Mouse (Mus musculus) embryonic stem cell, embryonic (primary cell): ENCODE results near the gene Tmem50a.

Experiments used
- CTCF ChIA-PET, 4 experiments: fragments of 300-600 bp in 2 of 4; fragments of 350-600 bp in 2 of 4; sonication (Branson Sonifier 250); formaldehyde crosslinking; loops; one replicate each; lab custom pipeline; 2022; ENCODE audit warnings: inconsistent platforms in 2 of 4; lab: Charles Lee
- POLR2A ChIA-PET, 4 experiments: fragments of 300-600 bp in 2 of 4; fragments of 350-600 bp in 2 of 4; sonication (Branson Sonifier 250); formaldehyde crosslinking; loops; one replicate each; lab custom pipeline; 2022; ENCODE audit warnings: antibody characterized with exemption in 4 of 4, inconsistent platforms in 1 of 4; lab: Charles Lee

Tmem50a gene

GRCm38 (mm10) chr4:134914122-134914863 is 531 bp downstream of the Tmem50a start:
- CTCF ChIA-PET = interaction anchor here in 3 of 4 experiments (0.7 to 2.3 kb wide), 6 partner anchors 10 to 168 kb away, joined by 3 to 10 read pairs (median 4); no protein-coding TSS in a partner anchor
- POLR2A ChIA-PET = interaction anchor here in 3 of 4 experiments (0.6 to 7.6 kb wide), 13 partner anchors 9 to 130 kb away, joined by 3 to 95 read pairs (median 6); partner anchors contain the start of genes Rsrp1 (in 3 of the 3) and Syf2 (in 1 of the 3)

DNA sequence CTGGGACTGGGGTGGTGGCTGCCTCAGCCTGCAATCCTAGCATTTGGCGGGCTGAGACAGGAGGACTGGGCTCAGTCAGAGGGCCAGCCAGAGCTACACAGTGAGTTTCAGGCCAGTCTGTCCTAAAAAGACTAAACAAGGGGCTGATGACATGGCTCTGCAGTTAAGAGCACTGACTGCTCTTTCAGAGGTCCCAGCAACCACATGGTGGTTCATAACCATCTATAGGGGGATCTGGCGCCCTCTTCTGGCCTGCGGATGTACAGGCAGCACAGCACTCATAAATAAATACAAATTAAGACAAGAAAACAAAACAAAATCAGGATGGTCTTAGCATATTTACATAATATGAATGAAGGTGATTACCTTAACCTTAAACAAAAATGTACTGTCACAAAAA is 1.4 kb downstream of the Tmem50a start:
- ChIA-PET POLR2A (interaction anchor here (0.6 to 7.6 kb wide), 16 partner anchors 8 to 534 kb away, joined by 3 to 95 read pairs (median 4); partner anchors contain the start of genes Rsrp1 (in 4 of the 4) and Syf2 (in 1 of the 4)), CTCF (interaction anchor here (0.6 to 2.3 kb wide), 12 partner anchors 8 to 212 kb away, joined by 3 to 10 read pairs (median 4); no protein-coding TSS in a partner anchor)

DNA sequence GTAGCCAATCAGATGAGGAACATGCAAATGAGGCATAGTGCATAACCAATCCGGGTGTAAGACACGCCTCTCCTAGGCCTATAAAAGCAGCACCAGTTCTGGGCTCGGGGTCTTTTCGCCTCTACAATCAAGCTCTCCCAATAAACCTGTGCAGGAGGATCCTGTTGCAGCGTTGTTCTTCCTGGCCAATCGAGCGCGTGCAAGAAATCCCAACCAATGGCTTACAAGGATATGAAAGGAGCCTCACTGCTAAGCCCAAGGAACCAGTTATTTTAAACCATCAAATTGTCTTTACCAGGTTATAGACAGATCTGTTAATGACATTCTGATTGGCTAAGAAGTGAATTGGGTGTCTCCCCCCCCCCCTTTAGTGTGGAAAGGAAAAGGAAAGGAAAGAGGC is 3.4 kb downstream of the Tmem50a start:
- POLR2A ChIA-PET = interaction anchor here in 3 of 4 experiments (0.7 to 7.6 kb wide), 10 partner anchors 12 to 944 kb away, joined by 3 to 95 read pairs (median 4); partner anchors contain the start of genes Rsrp1 (in 3 of the 3) and Srsf10 (in 1 of the 3)
- CTCF ChIA-PET = interaction anchor here in 1 of 4 experiments (0.7 kb wide), 2 partner anchors 31 to 1010 kb away, joined by 3 to 13 read pairs; no protein-coding TSS in a partner anchor

- CTCF ChIA-PET = interaction anchor here in 2 of 4 experiments (0.8 to 1.2 kb wide), 4 partner anchors 10 to 110 kb away, joined by 3 to 4 read pairs (median 3); no protein-coding TSS in a partner anchor
- POLR2A ChIA-PET = interaction anchor here in 2 of 4 experiments (0.7 to 4.5 kb wide), 10 partner anchors 10 to 566 kb away, joined by 3 to 32 read pairs (median 3); partner anchors contain the start of genes Rsrp1 (in 2 of the 2) and Tmem50a (in 1 of the 2)
These were observed 11.8 kb downstream of the Tmem50a start for GRCm38 (mm10) chr4:134903046-134903445.

DNA sequence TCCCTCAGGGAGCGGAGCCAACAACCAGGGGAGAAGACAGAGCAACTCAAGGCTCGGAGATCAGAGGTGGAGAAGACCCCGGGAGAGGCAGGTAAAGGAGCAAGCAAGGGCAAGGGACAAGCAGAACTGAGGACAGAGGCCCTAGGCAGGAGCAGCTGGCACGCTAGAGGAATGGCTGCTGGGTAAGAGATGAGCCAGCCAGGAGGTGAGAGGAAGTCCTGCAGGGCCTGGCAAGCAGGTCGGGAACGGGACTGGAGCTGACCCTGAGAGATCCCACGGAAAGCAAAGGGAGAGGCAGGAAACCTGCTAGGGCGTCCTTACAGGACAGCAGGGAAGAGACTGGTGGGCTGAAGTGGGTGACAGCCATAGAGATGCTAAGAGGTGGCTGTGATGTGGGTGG is 13.7 kb downstream of the Tmem50a start:
- CTCF ChIA-PET = interaction anchor here in 2 of 4 experiments (0.6 to 0.8 kb wide), 2 partner anchors 9 to 113 kb away, joined by 3 to 4 read pairs; no protein-coding TSS in a partner anchor
- POLR2A ChIA-PET = interaction anchor here in 2 of 4 experiments (0.6 to 0.8 kb wide), 2 partner anchors 16 to 919 kb away, joined by 3 to 5 read pairs; no protein-coding TSS in a partner anchor

DNA sequence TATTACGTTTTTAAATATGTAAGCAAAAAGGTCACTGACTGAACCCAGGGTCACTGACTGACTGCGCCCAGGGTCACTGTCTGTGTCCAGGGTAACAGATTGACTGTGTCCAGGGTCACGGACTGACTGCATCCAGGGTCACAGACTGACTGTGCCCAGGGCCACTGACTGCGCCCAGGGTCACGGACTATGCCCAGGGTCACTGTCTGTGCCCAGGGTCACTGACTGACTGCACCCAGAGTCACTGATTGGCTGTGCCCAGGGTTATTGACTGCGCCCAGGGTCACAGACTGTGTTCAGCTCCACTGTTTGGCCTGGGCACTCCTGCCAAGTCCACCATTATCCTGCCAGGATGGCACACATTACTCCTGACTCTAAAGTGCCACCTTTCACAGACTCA is 17.6 kb downstream of the Tmem50a start:
- ChIA-PET POLR2A (interaction anchor here in 2 of 4 experiments (0.6 to 1.2 kb wide), 2 partner anchors 11 to 1787 kb away, joined by 3 to 4 read pairs; no protein-coding TSS in a partner anchor), CTCF (interaction anchor here in 3 of 4 experiments (0.7 to 1.2 kb wide), 3 partner anchors 14 to 507 kb away, joined by 3 to 4 read pairs (median 3); no protein-coding TSS in a partner anchor)

- CTCF ChIA-PET = interaction anchor here (0.6 to 1.9 kb wide), 19 partner anchors 9 to 349 kb away, joined by 3 to 18 read pairs (median 4); partner anchors contain the start of gene Tmem50a (in 1 of the 4)
- POLR2A ChIA-PET = interaction anchor here in 2 of 4 experiments (0.7 to 1.7 kb wide), 4 partner anchors 12 to 31 kb away, joined by 6 to 11 read pairs (median 7); partner anchors contain the start of gene Rsrp1 (in 2 of the 2)
These were observed 22.7 kb downstream of the Tmem50a start for GRCm38 (mm10) chr4:134892096-134892495.

- POLR2A ChIA-PET = interaction anchor here (0.6 to 2.5 kb wide), 11 partner anchors 8 to 111 kb away, joined by 3 to 13 read pairs (median 3); partner anchors contain the start of genes Maco1 (in 1 of the 4) and Rsrp1 (in 1 of the 4)
- CTCF ChIA-PET = interaction anchor here (0.5 to 2.7 kb wide), 22 partner anchors 8 to 825 kb away, joined by 3 to 21 read pairs (median 5); no protein-coding TSS in a partner anchor
These were observed 30.5 kb downstream of the Tmem50a start for GRCm38 (mm10) chr4:134884364-134884763.

DNA sequence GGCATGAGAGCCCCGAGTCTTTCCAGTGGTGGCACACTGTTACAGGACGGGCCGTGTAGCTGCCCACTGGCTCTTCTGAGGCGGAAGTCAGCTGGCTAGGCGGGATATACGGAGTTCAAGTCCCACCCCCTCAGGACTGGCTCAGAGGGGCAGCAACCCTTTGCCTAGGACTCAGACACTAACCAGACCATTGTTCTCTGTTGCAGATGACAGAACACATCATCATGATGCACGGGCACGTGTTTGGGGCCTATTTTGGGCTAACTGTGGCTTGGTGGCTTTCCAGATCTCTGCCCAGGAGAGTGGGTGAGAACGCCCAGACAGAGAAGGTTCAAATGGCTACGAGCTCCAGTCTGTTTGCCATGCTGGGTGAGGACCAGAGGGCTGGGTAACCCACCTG is 31.0 kb downstream of the Tmem50a start:
- CTCF ChIA-PET = interaction anchor here (0.5 to 2.7 kb wide), 45 partner anchors 8 to 825 kb away, joined by 3 to 21 read pairs (median 3); partner anchors contain the start of genes Cep85 (in 1 of the 4), Ldlrap1 (in 1 of the 4), Rhd (in 1 of the 4) and Tmem50a (in 1 of the 4)
- POLR2A ChIA-PET = interaction anchor here in 3 of 4 experiments (0.8 to 2.5 kb wide), 20 partner anchors 9 to 144 kb away, joined by 3 to 13 read pairs (median 3); partner anchors contain the start of genes Rsrp1 (in 2 of the 3) and Maco1 (in 1 of the 3)

GRCm38 (mm10) chr4:134883266-134883665 is 31.6 kb downstream of the Tmem50a start:
- ChIA-PET POLR2A (interaction anchor here in 3 of 4 experiments (0.7 to 2.5 kb wide), 19 partner anchors 8 to 144 kb away, joined by 3 to 13 read pairs (median 3); partner anchors contain the start of genes Rsrp1 (in 2 of the 3), Maco1 (in 1 of the 3) and Rhd (in 1 of the 3)), CTCF (interaction anchor here in 3 of 4 experiments (0.5 to 2.7 kb wide), 49 partner anchors 9 to 826 kb away, joined by 3 to 21 read pairs (median 3); partner anchors contain the start of genes Cep85 (in 1 of the 3), Ldlrap1 (in 1 of the 3), Rhd (in 1 of the 3) and Tmem50a (in 1 of the 3))

GRCm38 (mm10) chr4:134880041-134880440 is 34.8 kb downstream of the Tmem50a start:
- ChIA-PET CTCF (interaction anchor here (0.5 to 2.2 kb wide), 38 partner anchors 9 to 346 kb away, joined by 3 to 16 read pairs (median 4); partner anchors contain the start of genes Rhd (in 1 of the 4) and Rsrp1 (in 1 of the 4)), POLR2A (interaction anchor here in 3 of 4 experiments (0.7 to 1.5 kb wide), 8 partner anchors 16 to 176 kb away, joined by 3 to 5 read pairs (median 3); partner anchors contain the start of genes Man1c1 (in 1 of the 3), Rhd (in 1 of the 3) and Rsrp1 (in 1 of the 3))

DNA sequence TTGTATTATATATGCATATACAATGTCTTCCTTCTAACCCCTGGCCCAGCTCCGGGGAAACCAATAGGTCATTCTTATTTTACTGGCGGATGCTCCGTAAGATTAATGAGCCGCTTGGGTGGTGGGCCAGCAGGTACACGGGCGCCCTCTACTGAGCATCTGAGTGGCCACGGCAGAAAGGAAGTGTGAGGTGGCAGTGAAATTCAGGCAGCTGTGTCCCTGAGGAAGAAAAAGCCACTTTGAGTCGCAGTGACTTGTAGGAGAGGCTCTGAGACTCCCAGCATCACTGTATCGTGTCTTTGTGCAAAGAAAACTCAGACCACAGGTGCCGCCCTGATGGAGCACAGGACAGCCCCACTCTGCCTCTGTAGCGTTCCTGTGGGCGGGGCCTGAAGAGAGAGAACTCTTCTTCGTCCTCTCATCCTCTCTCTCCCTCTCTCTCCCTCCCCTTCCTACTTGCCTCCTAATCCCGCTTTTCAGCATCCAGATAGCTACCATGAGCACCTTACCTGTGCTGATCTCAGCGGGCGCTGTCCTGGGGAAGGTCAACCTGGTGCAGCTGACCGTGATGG is 35.3 kb downstream of the Tmem50a start:
- CTCF ChIA-PET = interaction anchor here (0.5 to 2.2 kb wide), 48 partner anchors 9 to 345 kb away, joined by 3 to 16 read pairs (median 4); partner anchors contain the start of genes Rhd (in 2 of the 4) and Rsrp1 (in 1 of the 4)
- POLR2A ChIA-PET = interaction anchor here in 3 of 4 experiments (0.7 to 1.5 kb wide), 10 partner anchors 10 to 175 kb away, joined by 3 to 5 read pairs (median 3); partner anchors contain the start of genes Rsrp1 (in 2 of the 3) and Man1c1 (in 1 of the 3)

DNA sequence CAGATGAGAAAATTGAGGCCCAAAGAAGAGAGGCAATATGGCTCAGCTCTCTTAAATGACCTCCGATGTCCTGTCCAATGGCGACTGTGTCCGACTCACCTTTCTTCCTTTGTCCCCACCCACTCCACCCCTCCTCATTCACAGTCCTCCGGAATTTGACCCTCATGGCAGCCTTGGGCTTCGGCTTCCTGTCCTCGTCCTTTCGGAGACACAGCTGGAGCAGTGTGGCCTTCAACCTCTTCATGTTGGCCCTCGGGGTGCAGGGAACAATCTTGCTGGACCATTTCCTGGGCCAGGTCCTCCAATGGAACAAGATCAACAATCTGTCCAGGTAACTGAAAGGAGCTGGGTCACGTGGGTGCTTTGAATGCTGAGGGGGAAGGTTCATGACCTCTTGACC is 38.7 kb downstream of the Tmem50a start:
- ChIA-PET CTCF (interaction anchor here in 3 of 4 experiments (0.6 to 2.0 kb wide), 6 partner anchors 8 to 1607 kb away, joined by 3 to 7 read pairs (median 4); no protein-coding TSS in a partner anchor), POLR2A (interaction anchor here in 3 of 4 experiments (0.6 to 1.9 kb wide), 7 partner anchors 8 to 320 kb away, joined by 3 to 11 read pairs (median 3); partner anchors contain the start of genes Rhd (in 1 of the 3) and Rsrp1 (in 1 of the 3))

GRCm38 (mm10) chr4:134871950-134872349 is 42.9 kb downstream of the Tmem50a start:
- CTCF ChIA-PET = interaction anchor here in 2 of 4 experiments (0.6 to 0.8 kb wide), 2 partner anchors 720 to 1928 kb away, joined by 3 read pairs; no protein-coding TSS in a partner anchor
- POLR2A ChIA-PET = interaction anchor here in 2 of 4 experiments (0.8 to 1.6 kb wide), 3 partner anchors 18 to 76 kb away, joined by 3 to 6 read pairs (median 6); partner anchors contain the start of gene Rsrp1 (in 1 of the 2)

DNA sequence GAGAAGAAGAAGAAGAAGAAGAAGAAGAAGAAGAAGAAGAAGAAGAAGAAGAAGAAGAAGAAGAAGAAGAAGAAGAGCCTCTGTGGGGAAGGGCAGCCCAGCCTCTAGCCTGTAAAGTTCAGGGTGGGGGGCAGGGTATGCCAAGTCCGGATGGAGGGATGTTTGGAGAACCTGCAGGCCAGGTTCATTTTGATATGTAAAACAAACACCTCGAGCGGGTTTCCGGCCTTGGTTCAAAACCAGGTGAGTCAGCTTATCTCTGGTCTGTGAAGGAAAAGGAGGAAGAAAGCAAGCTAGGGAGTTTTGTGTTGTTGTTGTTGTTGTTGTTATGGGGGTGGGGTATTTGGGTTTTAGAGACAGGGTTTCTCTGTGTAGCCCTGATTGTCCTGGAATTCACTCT is 43.3 kb downstream of the Tmem50a start:
- CTCF ChIA-PET = interaction anchor here in 2 of 4 experiments (0.8 to 1.0 kb wide), 2 partner anchors 83 to 1927 kb away, joined by 3 read pairs; no protein-coding TSS in a partner anchor

More for the DNA sequence above, 43.3 kb downstream of the Tmem50a start:
- POLR2A ChIA-PET = interaction anchor here in 3 of 4 experiments (0.6 to 1.6 kb wide), 6 partner anchors 17 to 303 kb away, joined by 3 to 6 read pairs (median 4); partner anchors contain the start of gene Rsrp1 (in 1 of the 3)
